Mouse (Mus musculus): ENCODE results near the gene Cttnbp2. TPM values are rescaled to one million over a fixed set of nuclear protein-coding genes. Genes with fewer than 3 reads are reported as not detected.

Gene Cttnbp2
- polyA plus RNA-seq, 1 experiment from 2014 or later = 37.9 TPM

DNA sequence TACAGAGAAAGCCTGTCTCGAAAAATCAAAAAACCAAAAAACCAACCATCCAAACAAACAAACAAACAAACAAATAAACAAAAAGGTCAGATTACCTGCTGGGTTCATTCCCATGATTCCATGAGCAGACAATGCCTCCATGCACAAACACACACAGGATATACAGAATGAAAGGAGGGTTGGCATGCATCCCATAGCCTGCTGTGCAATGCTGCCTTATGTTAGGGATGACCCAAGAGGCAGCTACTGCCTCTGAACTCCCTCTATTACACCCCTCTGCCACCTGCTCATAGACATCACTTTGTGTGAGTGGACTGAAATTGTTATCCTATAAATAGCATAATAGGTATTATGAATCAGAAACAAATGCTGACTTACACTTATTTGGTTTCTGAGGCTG lies 55.0 kb downstream of the Cttnbp2 start:
- no peaks in the 10 kb centered on the region for H3K36me3 ChIP-seq
- H3K4me2 ChIP-seq (replicated peaks) = no peak overlapping the region
- 78% methylated on average over 1 of the region's 1 CpGs for WGBS
- H3K9ac ChIP-seq = no peak overlapping the region
- no peaks in the 10 kb centered on the region for H3K9me3 ChIP-seq
- no peak overlapping the region for H3K27ac ChIP-seq
- H3K4me3 ChIP-seq = no peak overlapping the region
- H3K4me1 ChIP-seq = no peaks in the 10 kb centered on the region
- no peaks in the 10 kb centered on the region for H3K27me3 ChIP-seq (replicated peaks)
- ATAC-seq (ENCODE audit: low FRiP score, low read depth) = no peak

DNA sequence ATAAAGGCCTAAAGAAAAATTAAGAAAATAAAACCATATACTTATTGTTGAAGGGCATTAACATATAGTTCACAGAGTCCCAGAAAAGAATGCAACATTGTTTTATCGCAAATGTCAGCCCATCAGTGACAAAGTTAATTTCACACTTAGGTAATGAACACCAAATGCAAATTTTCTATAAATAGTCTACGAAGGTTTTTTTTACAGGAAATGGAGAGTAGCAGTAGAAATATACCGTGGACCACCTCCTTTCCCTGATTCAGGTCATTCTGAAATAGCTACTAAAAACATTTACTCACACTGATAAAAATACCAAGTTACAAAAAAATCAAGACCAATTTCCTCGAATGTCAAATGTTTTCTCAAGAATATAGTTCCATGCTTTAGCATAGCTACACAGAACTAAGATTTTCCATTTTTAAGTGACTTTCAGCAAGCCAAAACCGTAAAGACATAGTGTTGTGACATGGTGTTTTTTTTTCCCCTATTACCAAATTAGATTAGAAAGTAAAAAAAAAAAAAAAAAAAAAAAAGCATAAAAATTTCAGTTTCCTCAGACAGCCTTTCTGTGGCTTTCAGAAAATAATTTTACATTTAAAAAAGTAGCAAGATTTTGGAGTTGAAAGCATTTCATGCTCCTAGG lies 64.0 kb downstream of the Cttnbp2 start:
- H3K4me1 ChIP-seq = peaks cover 13% of the 10 kb centered on the region
- H3K9me3 ChIP-seq = no peaks in the 10 kb centered on the region
- H3K27ac ChIP-seq = no peak overlapping the region
- H3K36me3 ChIP-seq = no peaks in the 10 kb centered on the region
- 86% methylated on average over 5 of the region's 5 CpGs for WGBS
- no peak overlapping the region for H3K9ac ChIP-seq
- ATAC-seq (ENCODE audit: low FRiP score, low read depth) = no peak
- no peak overlapping the region for H3K4me3 ChIP-seq
- H3K27me3 ChIP-seq (replicated peaks) = no peaks in the 10 kb centered on the region
- no peak overlapping the region for H3K4me2 ChIP-seq (replicated peaks)

DNA sequence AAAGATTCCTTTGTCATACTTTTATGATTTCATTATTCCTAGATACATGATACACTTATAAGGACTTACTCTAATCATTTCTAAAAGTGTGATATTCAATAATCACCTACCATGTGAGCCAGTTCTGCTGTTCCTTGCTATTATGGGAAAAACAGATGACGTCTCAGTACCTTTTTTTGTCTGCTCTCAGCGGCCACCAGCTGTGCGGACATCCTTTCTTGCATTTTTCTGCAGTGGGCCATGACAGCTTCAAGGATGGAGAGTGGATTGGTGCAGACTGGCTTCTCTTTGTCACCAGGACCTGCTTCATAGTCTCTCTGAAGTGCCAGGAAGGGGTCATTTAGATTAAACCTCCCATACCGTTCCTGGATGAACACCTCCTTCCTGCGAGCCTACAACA lies 66.6 kb downstream of the Cttnbp2 start:
- Histone ChIP-seq H3K9ac (no peak overlapping the region), H3K27ac (no peak overlapping the region)
- WGBS = 68% methylated on average over 5 of the region's 5 CpGs

DNA sequence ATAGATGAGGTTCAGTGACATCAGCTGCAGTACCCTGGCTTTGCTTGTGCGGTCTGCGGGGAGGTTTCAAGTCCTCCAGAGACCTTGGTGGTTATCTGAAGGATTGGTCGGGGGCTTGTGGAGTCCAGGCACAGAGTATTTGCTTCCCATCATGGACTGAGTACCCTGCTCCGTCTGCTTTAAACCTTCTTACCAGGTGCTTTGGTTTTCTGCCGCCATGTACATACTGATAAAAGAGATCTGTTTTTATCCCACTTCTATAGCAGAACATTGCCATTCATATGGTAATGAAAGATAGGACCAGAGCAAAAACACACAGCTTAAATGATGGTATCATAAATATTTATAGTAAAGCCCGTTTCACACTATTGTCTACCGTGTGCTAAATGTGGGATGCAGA lies 67.7 kb downstream of the Cttnbp2 start:
- no peaks in the 10 kb centered on the region for H3K27me3 ChIP-seq (replicated peaks)
- no peak overlapping the region for H3K4me3 ChIP-seq
- H3K4me2 ChIP-seq (replicated peaks) = no peak overlapping the region
- peaks cover 13% of the 10 kb centered on the region for H3K4me1 ChIP-seq
- H3K27ac ChIP-seq = no peak overlapping the region
- no peaks in the 10 kb centered on the region for H3K36me3 ChIP-seq
- no peaks in the 10 kb centered on the region for H3K9me3 ChIP-seq
- peak; percentile 35; the same call in 1 of the 2 replicates for ATAC-seq (ENCODE audit: low FRiP score, low read depth)
- 30% methylated on average over 7 of the region's 7 CpGs for WGBS
- H3K9ac ChIP-seq = no peak overlapping the region

More for the DNA sequence above, 66.6 kb downstream of the Cttnbp2 start:
- Histone ChIP-seq H3K9me3 (no peaks in the 10 kb centered on the region), H3K4me2 (replicated peaks) (no peak overlapping the region), H3K27me3 (replicated peaks) (no peaks in the 10 kb centered on the region), H3K4me3 (no peak overlapping the region), H3K4me1 (peaks cover 13% of the 10 kb centered on the region), H3K36me3 (no peaks in the 10 kb centered on the region)
- no peak for ATAC-seq (ENCODE audit: low FRiP score, low read depth)

DNA sequence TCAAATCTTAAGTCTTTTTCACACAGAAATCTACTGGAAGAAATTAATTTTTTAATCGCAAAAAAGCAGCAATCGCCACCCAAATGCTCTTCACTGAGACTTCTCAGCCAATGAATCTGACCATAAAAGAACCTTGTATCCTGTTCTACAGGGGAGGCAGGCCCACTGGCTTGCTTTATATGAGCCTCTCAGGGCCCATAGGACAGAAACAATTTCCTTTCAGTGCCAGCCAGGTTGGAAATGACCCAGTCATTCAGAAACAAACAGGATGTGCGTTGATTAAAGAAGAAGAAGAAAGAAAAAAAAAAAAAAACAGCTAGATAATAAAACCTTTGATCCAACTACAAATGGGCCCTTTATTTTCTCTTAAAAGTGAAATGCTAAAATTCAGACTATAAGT lies 68.3 kb downstream of the Cttnbp2 start:
- WGBS = 46% methylated on average over 3 of the region's 3 CpGs

DNA sequence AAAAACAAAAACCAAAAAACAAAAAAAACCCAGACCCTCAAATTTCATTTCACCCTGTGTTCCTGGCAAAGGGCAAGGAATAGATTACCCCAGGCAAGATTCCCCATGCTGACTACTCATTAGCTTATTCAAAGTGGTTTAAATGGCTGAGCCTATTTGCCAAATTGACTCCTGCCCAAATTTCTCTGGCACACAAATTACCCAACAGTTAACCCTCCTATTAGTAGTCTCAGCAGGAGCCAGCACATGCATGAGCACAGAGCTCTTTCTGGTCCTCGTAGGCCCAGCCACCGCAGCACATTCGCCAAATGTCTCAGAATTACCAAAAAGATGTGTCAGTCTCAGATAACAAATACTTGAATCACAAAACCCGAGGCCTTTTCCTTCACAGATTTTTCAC lies 68.9 kb downstream of the Cttnbp2 start:
- Histone ChIP-seq H3K27me3 (replicated peaks) (no peaks in the 10 kb centered on the region), H3K9ac (no peak overlapping the region), H3K4me2 (replicated peaks) (no peak overlapping the region), H3K4me3 (no peak overlapping the region), H3K4me1 (peaks cover 13% of the 10 kb centered on the region), H3K9me3 (no peaks in the 10 kb centered on the region), H3K36me3 (no peaks in the 10 kb centered on the region), H3K27ac (peak overlapping the region; percentile 20; the same call in 1 of the 2 replicates)
- WGBS = 18% methylated on average over 4 of the region's 4 CpGs
- ATAC-seq (ENCODE audit: low FRiP score, low read depth) = peak; percentile 51; the same call in 1 of the 2 replicates

More for the DNA sequence above, 68.3 kb downstream of the Cttnbp2 start:
- Histone ChIP-seq H3K9ac (no peak overlapping the region), H3K9me3 (no peaks in the 10 kb centered on the region), H3K27me3 (replicated peaks) (no peaks in the 10 kb centered on the region), H3K36me3 (no peaks in the 10 kb centered on the region), H3K4me1 (peaks cover 13% of the 10 kb centered on the region), H3K27ac (no peak overlapping the region), H3K4me2 (replicated peaks) (no peak overlapping the region), H3K4me3 (no peak overlapping the region)
- no peak for ATAC-seq (ENCODE audit: low FRiP score, low read depth)

DNA sequence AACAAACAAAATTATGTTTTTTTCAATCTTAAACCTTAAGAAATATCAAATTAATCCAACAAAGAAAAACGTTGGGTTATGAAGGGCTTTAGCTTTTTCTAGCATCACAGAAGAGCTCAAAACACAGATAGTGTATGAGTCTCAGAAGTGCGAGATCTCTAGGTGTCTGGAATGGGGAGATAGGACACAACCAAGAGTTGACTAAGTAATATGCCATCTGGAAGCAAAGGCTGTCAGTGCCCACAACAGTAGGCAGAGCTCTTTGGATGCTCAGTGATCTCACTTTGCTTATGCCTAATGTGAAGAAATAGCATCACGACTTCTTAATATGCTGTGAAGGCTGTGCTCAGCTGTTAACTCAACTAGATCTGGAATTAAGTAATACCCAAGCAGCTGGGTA lies 72.3 kb downstream of the Cttnbp2 start:
- 86% methylated on average over 3 of the region's 3 CpGs for WGBS
- Histone ChIP-seq H3K4me2 (replicated peaks) (no peak overlapping the region), H3K36me3 (no peaks in the 10 kb centered on the region)

DNA sequence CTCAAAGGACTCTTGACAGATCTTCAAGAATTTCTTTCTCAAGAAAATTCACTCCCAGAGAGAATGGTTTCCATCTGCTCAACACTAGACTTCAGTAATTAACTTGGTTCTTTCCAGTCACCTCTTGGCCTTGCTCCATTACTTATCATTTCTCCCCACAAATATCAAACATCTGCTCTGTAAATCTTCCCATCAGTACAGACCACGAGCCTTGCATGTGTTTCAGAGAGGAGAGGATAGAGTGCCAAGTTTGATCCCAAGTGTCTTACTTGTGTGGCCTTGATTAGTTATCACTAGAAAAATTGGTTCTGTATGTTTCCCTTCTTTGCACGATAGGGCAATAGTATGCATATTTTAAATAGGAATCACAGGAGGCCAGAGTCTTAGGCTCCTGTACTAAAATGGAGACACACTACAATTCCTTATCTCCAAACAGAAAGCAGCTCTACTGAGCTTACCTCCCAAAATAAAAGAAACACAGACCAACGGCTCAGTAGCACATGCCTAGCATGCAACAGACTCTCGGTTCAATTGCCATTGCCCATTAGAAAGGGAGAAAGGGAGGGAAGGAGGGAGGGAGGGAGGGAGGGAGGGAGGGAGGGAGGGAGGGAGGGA lies 73.6 kb downstream of the Cttnbp2 start:
- Histone ChIP-seq H3K4me1 (peaks cover 4% of the 10 kb centered on the region; the same call in 1 of the 2 replicates), H3K4me2 (replicated peaks) (no peak overlapping the region), H3K27ac (no peak overlapping the region), H3K36me3 (no peaks in the 10 kb centered on the region), H3K9me3 (no peaks in the 10 kb centered on the region), H3K9ac (no peak overlapping the region), H3K4me3 (no peak overlapping the region), H3K27me3 (replicated peaks) (no peaks in the 10 kb centered on the region)
- no peak for ATAC-seq (ENCODE audit: low FRiP score, low read depth)
- WGBS = 77% methylated on average over 3 of the region's 4 CpGs

More for the DNA sequence above, 72.3 kb downstream of the Cttnbp2 start:
- Histone ChIP-seq H3K27ac (no peak overlapping the region), H3K9me3 (no peaks in the 10 kb centered on the region), H3K27me3 (replicated peaks) (no peaks in the 10 kb centered on the region), H3K9ac (no peak overlapping the region), H3K4me3 (no peak overlapping the region), H3K4me1 (peaks cover 10% of the 10 kb centered on the region)
- no peak for ATAC-seq (ENCODE audit: low FRiP score, low read depth)

DNA sequence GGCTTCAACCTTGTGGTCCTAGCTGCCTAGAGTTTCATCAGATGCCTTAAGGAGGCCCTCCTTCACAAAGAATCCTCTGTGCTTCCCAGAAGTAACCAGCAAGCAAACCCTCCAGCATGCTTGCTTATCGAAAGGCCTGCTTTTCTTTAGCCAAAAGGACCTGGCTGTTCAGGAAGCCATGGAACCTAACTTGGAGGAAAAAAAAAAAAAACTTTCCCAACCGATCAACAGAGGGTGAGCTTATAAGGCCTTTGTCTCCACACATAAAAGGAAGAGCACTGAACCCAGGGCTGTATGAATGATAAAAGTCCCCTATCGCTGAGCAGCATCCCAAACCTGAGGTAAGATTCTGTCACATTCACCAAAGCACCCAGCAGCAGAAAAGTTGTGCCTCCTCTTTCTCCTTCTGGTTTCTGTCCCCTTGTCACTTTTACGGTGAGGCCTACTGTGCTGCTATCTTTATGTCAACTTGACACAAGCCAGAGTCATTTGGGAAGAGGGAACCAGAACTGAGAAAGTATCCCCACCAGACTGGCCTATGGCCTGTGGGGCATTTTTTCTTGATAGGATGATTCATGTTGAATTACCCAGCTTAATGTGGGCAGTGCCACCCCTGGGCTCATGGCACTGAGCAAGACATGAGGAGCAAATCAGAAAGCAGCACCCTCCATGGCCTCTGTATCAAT lies 78.4 kb downstream of the Cttnbp2 start:
- Histone ChIP-seq H3K27me3 (replicated peaks) (no peaks in the 10 kb centered on the region), H3K4me2 (replicated peaks) (no peak overlapping the region), H3K36me3 (peaks cover 12% of the 10 kb centered on the region), H3K4me1 (no peaks in the 10 kb centered on the region), H3K9ac (no peak overlapping the region), H3K4me3 (no peak overlapping the region), H3K27ac (no peak overlapping the region), H3K9me3 (no peaks in the 10 kb centered on the region)
- 68% methylated on average over 4 of the region's 4 CpGs for WGBS
- ATAC-seq (ENCODE audit: low FRiP score, low read depth) = no peak

DNA sequence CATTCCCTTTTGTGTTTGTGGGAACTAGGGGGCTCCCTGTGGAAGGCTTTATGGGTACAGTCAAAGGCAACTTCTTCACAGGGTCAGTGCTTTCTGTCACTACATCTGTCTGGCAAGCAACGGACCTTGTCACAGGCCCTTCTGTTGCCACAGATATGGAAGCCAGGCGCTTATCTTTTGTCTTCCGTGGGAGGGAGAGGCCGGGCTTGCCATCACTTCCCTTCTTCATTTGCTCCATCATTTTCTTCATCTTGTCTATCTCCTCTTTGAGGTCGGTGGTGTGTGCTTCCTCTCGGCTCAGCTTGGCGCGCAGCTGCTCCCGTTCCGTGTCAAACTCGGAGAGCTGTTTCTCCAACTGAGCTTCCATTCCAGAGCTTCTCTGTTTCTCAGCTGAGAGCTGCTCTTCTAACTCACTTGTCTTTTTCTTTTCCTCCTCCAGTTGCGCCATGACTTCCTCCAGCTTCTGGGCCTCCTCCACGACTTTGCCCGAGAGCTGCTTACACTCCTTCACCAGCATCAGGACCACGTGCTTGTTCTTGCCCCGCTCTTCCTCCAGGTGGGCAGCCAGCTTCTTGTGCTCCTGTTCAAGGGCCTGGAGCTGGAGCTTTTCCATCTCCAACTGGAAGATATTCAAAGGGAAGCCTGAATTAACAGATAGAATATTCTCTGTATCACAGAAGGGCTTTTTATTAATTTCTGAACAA lies 79.7 kb downstream of the Cttnbp2 start:
- no peak overlapping the region for H3K4me2 ChIP-seq (replicated peaks)
- H3K27ac ChIP-seq = no peak overlapping the region
- no peak overlapping the region for H3K9ac ChIP-seq
- H3K36me3 ChIP-seq = peaks cover 12% of the 10 kb centered on the region
- WGBS = 94% methylated on average over 16 of the region's 16 CpGs
- H3K4me3 ChIP-seq = no peak overlapping the region
- no peaks in the 10 kb centered on the region for H3K4me1 ChIP-seq
- no peaks in the 10 kb centered on the region for H3K27me3 ChIP-seq (replicated peaks)
- no peak for ATAC-seq (ENCODE audit: low FRiP score, low read depth)
- no peaks in the 10 kb centered on the region for H3K9me3 ChIP-seq

DNA sequence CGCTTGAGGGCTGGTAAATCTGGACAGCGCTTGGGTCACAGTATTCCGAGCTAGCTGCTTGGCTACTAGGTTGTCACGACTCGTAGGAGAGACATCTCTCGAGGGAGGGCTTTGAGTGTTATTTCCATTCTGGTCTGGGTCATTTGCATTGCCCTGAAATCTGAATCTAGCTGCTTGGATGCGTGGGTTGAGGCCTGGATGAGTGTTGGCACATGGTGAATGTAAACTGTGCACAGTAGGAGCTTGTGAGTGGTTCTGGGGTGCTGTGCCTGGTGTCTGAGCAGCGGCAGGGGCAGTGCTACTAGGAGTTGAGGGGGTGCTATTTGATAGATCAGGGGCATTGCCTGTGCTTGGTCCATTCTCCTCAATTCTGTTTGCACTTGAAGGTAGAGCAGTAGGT lies 80.3 kb downstream of the Cttnbp2 start:
- Histone ChIP-seq H3K4me1 (no peaks in the 10 kb centered on the region), H3K4me3 (no peak overlapping the region), H3K9ac (no peak overlapping the region), H3K27ac (no peak overlapping the region), H3K36me3 (peaks cover 12% of the 10 kb centered on the region), H3K4me2 (replicated peaks) (no peak overlapping the region), H3K9me3 (no peaks in the 10 kb centered on the region), H3K27me3 (replicated peaks) (no peaks in the 10 kb centered on the region)
- WGBS = 85% methylated on average over 8 of the region's 8 CpGs
- ATAC-seq (ENCODE audit: low FRiP score, low read depth) = no peak

DNA sequence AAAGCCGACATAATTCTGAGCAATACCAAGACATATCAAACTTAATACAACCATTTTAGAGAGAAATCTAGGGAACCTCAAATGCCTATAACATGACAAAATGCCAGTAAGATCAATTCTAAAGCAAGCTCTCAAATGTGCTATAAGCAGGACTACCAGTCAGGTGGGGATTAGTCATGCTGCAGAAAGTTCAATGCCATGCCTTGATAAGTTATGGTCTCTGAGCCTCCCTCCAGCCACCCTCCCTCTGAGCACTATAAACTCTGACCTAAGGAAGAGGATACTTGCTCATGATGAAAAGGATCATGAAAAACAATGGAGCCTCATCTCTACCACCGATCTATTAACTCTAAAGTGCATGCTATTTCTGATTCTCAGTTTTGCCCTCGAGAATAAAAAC lies 82.3 kb downstream of the Cttnbp2 start:
- ATAC-seq (ENCODE audit: low FRiP score, low read depth) = no peak
- no peaks in the 10 kb centered on the region for H3K27me3 ChIP-seq (replicated peaks)
- no peaks in the 10 kb centered on the region for H3K4me1 ChIP-seq
- H3K9ac ChIP-seq = no peak overlapping the region
- no peak overlapping the region for H3K4me3 ChIP-seq
- no peak overlapping the region for H3K4me2 ChIP-seq (replicated peaks)
- H3K36me3 ChIP-seq = peaks cover 12% of the 10 kb centered on the region
- H3K27ac ChIP-seq = no peak overlapping the region
- 68% methylated on average over 3 of the region's 3 CpGs for WGBS
- no peaks in the 10 kb centered on the region for H3K9me3 ChIP-seq

Data from neural tube, embryonic 12.5 days (tissue).